Mouse (Mus musculus): ENCODE data around the gene Serinc3. TPM values are rescaled to one million over a fixed set of nuclear protein-coding genes. Genes with fewer than 3 reads are reported as not detected.

Serinc3 gene
- 138 and 157 TPM in 2 replicates for polyA plus RNA-seq (2012; rRNA removed; ENCODE audit: low replicate concordance)

DNA sequence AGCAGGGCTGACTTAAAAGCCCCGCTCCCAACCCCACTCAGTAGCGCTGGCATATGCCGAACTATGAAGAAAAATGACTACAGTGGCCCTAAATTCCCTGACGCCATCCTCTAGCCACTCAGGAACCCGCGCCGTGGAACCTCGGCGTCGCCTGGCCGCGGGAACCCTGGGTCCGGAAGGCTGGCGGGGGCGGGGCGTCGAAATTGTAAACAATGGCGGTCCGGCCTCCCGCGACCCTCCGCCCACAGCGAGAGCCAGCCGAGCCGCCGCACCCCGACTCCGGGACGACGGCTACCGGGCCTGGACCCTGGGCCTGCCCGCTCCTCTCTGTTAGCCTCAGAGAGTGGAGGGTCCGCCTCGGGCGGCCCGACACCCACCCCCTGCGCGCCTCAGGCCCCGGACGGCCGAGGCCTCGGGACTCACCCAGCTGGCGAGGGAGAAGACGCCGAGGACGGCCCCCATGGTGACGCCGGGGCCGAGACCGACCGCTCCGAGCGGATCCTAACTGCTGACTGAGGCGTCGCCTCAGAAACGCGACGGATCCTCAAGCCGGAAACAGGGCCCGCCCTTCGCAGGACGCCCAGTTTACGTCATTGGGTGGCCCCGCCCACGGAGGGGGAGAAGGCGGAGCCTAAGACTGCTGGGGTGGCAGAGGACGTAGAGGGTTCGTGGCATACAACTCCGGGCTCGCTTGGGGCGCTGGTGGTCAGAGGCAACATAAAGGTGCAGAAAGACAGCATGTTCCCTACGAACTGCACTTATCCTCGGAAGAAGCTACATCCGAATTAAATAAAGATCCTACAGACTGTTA, at the start of gene Serinc3:
Gene Serinc3 (minus strand): TSS at position 557 of the 811 bp plus-strand sequence.

GRCm38 (mm10) chr2:163657975-163658886, 13.3 kb upstream of the Serinc3 start, which contains the start of gene Pkig:
Pkig (plus strand) TSS chr2:163658386.

DNA sequence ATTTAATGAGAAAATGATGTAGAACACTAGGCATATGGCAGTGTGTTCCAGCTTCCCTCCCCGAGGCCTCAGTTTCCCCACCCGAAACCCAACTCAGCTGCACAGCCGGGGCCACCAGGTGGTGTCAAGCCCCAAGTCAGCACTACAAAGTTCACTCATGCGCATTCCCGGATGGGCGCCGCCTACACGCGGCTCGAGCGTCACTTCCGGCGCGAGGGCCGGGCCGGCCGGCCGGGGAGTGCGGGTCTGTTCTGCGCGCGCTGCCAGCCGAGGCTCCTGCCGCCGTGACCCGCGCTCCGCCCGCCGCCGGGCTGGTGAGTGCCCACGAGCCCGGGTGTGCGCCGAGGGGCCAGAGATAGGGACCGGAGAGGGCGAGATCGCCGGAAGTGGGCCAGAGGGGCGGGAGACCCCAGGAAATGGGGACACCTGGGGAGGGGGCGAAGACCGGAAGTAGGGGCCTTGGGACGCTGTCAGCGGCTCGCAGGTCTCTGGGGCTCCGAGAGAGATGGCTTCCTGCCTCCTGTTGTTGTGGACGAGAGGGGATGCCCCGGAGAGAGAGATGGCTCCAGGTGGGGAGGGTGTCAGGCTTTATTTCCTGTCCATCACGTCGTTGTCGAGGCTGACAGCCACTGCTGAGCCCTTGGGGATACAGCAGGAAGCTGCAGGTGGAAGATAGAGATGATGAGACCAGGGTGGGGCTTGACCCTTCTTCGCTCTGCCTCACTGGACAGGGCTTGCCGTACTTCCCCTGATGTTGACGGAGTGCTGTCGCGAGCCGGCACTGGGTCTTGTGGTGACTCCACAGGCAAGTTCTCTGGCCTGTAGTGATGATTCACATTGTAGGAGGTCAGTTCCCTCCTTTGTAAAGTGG, 42.6 kb downstream of the Serinc3 start, which contains the start of gene Ttpal:
Gene Ttpal (plus strand): TSS at position 214 of the 871 bp plus-strand sequence.

Other genes starting within 250 kb of the Serinc3 start
- 26.8 and 33.8 TPM in 2 replicates for gene Jph2, start 247.1 kb downstream of the Serinc3 start, polyA plus RNA-seq (2012; rRNA removed; ENCODE audit: low replicate concordance)
- 2.6 and 3.0 TPM in 2 replicates for gene Oser1, start 220.4 kb downstream of the Serinc3 start, polyA plus RNA-seq (2012; rRNA removed; ENCODE audit: low replicate concordance)
- gene Gdap1l1, start 206.7 kb downstream of the Serinc3 start, polyA plus RNA-seq (2012; rRNA removed; ENCODE audit: low replicate concordance): 1.7 and 2.2 TPM in 2 replicates
- 8.1 and 11.1 TPM in 2 replicates for gene Fitm2, start 172.5 kb downstream of the Serinc3 start, polyA plus RNA-seq (2012; rRNA removed; ENCODE audit: low replicate concordance)
- 0.54 and 0.83 TPM in 2 replicates for gene R3hdml, start 152.8 kb downstream of the Serinc3 start, polyA plus RNA-seq (2012; rRNA removed; ENCODE audit: low replicate concordance)
- gene Hnf4a, start 138.3 kb downstream of the Serinc3 start, polyA plus RNA-seq (2012; rRNA removed; ENCODE audit: low replicate concordance): 204 and 271 TPM in 2 replicates
- 7.8 and 11.6 TPM in 2 replicates for gene Ttpal, start 42.8 kb downstream of the Serinc3 start, polyA plus RNA-seq (2012; rRNA removed; ENCODE audit: low replicate concordance)
- 174 and 225 TPM in 2 replicates for gene Pkig, start 13.3 kb upstream of the Serinc3 start, polyA plus RNA-seq (2012; rRNA removed; ENCODE audit: low replicate concordance)
- gene Ada, start 105.1 kb upstream of the Serinc3 start, polyA plus RNA-seq (2012; rRNA removed; ENCODE audit: low replicate concordance): 82.4 and 231 TPM in 2 replicates
- 0.32 and 0.49 TPM in 2 replicates for gene Ccn5, start 175.7 kb upstream of the Serinc3 start, polyA plus RNA-seq (2012; rRNA removed; ENCODE audit: low replicate concordance)
- gene Kcnk15, start 208.5 kb upstream of the Serinc3 start, polyA plus RNA-seq (2012; rRNA removed; ENCODE audit: low replicate concordance): 0.28 TPM in 1 of 2 replicates, not detected in the other

Data from duodenum, adult 2 months (tissue).